Mouse (Mus musculus) adrenal gland, adult (tissue): ENCODE data around the gene Tspan31.

Experiments
- DNase-seq, 2 experiments: peaks; one replicate each; pipeline ENCODE4 v3.0.0; 2022 to 2023; ENCODE audit warnings: low spot score in 1 of 2; ENCODE audit not compliant: inconsistent age in 2 of 2

The Tspan31 gene

GRCm38 (mm10) chr10:127070190-127071121, at the start of gene Tspan31:
TSS of gene Tspan31 (minus strand) at chr10:127070264.
- peak; percentile 93 to 97 for DNase-seq

GRCm38 (mm10) chr10:127119229-127119628, 49.2 kb upstream of the Tspan31 start:
- DNase-seq, result no peak

GRCm38 (mm10) chr10:127118470-127118869, 48.4 kb upstream of the Tspan31 start:
- DNase-seq, result no peak

DNA sequence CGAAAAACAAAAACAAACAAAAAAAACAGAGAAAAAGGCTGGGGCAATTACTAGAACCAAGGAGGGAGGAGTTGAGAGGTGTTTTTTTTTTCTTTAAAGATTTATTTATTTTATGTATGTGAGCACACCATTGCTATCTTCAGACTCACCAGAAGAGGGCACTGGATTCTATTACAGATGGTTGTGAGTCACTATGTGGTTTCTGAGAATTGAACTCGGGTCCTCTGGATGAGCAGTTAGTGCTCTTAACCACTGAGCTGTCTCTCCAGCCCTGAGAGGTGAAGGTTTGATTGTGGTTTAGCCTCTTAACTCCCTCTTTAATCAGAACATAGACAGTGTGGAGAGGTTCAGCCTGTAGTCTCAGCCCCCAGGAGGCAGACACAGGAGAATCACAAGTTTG, 45.0 kb upstream of the Tspan31 start:
- DNase-seq, result no peak

DNA sequence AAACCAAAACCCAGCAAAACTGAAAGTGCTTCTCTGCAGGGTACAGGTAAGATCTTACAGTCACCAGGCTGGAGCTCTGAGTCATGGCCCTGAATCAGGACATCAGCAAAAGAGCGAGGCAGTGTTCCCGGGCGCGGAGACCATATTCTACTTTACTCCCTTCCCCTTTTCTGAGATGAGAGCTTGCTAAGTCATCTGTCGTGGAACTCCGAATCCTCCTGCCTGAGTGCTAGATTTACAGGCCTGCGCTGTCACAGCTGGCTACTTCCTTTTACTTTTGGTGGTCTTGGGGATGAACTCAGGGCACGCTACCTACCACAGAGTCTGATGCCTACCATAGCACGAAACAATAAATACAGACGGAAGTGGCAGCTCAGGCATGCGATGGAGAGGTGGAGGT, 44.3 kb upstream of the Tspan31 start:
- DNase-seq, result no peak

DNA sequence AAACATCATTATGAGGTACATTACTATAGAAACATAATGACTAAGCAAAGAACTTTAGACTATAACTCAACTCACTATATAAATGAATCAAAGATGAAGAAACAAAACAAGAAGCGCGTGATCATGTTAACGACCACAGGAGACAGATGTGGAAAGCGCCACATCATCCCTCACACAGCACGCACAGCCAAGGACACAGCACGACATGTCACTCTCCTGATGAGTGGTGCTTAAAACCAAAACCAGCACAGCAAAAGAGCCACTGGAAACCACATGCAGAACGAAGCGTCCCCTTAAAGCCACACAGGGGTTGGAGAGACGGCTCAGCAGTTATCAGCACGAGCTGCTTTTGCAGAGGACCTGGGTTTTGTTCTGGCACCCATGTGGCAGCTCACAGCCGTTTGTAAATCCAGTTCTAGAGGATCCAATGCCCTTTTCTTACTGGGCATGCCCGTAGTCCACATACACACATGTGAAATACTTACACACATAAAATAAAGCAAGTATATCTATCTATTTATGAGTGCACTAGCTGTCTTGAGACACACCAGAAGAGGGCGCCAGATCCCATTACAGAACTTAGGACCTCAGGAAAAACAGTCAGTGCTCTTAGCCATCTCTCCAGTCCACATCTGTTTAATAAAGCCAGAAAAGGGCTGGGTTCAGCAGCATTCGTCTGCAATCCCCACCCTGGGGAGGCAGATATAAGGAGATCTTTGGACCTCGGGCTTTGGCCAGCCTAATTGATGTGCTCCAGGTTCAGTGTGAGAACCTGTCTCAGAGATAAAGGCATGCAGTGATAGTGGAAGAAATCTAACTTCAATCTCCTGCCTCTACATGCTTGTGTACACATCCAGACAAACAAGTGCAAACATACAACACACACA, 41.2 kb upstream of the Tspan31 start:
- DNase-seq, result no peak

GRCm38 (mm10) chr10:127108262-127108583, 38.2 kb upstream of the Tspan31 start:
- DNase-seq, result no peak

DNA sequence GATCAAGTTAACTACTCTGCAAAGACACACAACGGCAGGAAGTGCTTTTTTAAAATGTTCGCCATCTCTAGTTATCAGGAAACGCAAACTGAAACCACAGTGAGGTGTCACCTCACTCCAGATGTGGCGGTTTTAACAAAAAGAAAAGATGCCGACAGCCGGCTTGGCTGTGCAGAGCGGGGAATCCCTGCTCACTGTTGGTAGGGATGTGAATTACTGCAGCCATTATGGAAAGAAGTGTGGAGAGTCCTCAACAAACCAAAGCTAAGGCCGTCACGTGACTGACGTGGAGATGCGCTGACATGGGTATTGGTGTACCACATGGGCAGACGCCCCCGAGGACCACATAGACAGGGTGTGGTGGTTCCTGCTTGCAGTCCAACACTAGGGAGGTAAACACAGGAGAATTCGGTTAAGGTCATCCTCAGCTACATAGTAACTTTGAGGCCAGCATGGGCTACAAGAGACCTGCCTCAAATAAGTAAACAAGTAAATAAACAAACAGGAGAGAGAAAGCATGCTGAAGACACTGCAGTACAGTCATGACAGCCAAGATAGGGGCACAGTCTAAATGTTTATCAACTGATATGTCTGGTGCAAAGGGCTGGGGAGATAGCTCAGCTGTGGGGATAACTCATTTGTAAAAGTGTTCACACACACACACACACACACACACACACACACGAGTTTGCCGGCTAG, 37.6 kb upstream of the Tspan31 start:
- no peak for DNase-seq

GRCm38 (mm10) chr10:127103631-127104030, 33.6 kb upstream of the Tspan31 start:
- no peak for DNase-seq

DNA sequence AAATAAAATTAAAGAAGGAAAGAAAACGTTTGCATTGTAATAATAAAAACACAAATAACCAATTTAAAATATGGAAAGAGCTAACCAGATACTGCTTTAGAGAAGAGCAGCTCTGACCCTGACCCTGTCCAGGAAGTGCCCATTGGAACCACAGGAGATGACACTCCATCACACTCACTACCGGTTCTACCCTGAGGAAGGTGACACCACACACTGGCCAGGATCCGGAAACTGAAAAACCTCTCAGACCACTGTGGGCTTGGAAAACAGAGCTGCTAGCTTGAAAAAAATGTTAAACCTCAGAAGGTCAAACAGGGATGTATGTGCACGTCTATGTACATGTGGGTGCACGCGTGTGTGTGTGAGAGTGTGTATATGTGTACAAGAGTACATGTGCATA, 31.1 kb upstream of the Tspan31 start:
- DNase-seq, result no peak

- no peak for DNase-seq
These were observed 30.4 kb upstream of the Tspan31 start for GRCm38 (mm10) chr10:127100414-127100813.

DNA sequence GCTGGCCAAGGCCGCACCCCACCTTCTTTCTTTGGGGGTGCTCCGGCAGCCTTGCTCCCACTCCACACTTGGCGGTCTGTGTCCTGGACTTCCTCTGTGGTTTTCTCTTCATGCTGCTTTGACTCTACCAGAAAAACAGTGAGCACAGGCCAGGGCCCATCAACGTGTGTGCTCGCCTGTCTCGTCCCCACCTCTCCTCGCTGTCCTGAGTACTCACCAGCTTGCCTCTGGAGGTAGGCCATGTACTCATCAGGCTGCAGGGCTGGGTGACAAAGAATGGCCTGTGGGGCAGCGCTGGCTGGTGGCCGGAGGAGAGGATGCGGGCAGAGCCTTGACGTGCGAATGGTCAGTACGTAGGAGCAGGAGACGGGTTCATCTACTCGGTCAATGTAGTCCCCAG, 29.8 kb upstream of the Tspan31 start:
- DNase-seq, result no peak

- no peak for DNase-seq
These were observed 29.1 kb upstream of the Tspan31 start for GRCm38 (mm10) chr10:127099191-127099590.

- no peak for DNase-seq
These were observed 28.4 kb upstream of the Tspan31 start for GRCm38 (mm10) chr10:127098514-127098913.

- DNase-seq, result no peak
These were observed 24.3 kb upstream of the Tspan31 start for GRCm38 (mm10) chr10:127094382-127094802.

- DNase-seq, result no peak
These were observed 22.7 kb upstream of the Tspan31 start for GRCm38 (mm10) chr10:127092742-127093141.

DNA sequence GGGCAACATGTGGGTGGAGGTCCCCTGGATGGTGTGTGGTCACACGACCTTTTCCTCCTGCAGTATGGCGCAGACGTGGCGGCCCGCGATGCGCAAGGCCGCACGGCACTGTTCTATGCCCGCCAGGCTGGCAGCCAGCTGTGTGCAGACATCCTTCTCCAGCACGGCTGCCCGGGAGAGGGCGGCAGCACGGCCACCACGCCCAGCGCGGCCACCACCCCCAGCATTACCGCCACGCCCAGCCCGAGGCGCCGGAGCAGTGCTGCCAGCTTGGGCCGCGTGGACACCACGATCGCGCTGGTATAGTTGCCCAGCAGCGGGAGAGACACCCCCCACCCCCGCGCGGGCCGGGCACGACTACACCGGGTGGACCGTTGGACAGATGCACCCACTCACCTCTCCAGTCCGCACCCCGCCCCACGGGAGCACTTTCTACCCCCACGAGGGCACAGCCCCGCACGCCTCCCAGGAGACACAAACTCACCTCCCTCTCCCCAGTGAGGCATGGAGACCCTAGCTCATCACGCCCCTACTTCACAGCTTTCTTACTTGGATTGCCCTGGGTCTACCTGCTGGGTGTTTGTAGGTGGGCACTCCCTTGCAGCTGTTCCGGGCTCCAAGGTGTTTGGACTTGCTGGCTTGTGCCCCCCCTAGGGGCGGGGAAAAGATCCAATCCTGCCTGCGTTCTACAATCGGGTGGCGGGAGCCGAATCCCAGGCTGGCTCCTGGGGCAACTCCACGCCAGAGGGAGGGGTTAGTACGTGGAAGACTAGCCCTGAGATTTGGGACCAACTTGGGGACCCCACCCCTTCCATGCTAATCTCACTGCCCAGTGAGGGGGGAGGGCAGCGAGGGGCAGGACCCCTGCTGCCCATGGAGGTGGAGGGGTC, 21.7 kb upstream of the Tspan31 start:
- DNase-seq, result peak; percentile 57 to 77

DNA sequence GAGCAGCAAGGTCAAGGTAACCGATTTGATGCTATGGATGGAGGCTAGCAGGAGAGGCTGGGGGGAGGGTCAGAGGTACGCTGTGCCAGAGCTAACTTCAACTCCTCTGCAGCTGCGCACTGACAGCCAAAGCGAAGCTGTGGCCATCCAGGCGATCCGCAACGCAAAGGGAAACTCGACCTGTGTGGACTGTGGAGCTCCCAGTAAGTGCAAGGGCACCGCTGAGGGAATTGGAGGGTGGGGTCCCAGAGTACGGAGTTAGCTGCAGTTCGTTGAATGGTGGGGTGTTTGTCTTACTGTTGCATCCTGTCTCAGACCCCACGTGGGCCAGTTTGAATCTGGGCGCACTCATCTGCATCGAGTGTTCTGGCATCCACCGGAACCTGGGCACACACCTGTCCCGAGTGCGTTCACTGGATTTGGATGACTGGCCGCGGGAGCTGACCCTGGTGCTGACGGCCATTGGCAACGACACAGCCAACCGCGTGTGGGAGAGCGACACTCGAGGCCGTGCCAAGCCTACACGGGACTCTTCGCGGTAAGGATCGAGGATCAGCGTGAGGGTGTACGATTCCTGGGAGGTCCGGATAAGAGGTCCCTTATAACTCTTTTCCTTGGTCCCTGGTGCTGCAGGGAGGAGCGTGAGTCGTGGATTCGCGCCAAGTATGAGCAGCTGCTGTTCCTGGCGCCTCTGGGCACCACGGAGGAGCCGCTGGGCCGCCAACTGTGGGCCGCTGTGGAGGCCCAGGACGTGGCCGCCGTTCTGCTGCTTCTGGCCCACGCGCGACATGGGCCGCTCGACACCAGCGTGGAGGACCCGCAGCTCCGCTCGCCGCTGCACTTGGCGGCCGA, 20.7 kb upstream of the Tspan31 start:
- peak; percentile 50 to 83 for DNase-seq

DNA sequence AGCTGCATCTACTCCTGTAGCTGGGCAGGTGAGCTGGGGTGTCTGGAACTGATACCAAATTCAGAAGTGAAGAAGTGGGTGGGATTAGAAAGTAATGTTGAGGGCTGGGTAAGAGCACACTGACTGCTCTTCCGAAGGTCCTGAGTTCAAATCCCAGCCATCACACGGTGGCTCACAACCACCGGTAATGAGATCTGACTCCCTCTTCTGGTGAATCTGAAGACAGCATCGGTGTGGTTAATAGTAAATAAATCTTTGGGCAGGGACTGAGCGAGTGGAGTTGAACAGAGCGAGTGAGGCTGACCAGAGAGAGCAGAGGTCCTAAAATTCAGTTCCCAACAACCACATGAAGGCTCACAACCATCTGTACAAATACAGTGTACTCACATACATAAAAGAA, 15.6 kb upstream of the Tspan31 start:
- DNase-seq, result no peak
